In the genomic region with DNA sequence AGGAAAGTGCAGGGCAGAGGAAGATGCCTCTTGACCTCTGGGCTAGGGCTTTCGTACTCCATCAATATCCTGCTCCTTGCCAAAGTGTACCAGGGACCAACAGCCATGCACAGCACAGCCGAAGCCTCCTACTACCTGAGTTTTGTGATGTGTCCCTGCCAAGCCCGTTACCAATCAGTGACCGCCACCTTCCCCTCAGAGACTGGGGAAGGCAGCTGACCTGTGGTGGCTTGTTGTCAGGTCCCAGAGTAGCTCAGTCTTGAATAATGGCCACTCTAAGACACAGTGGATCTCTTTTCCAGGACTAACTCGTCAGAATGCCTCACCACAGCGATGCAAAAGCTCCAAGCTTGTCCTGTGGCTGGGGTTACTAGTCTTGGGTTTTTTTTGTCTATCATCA, we compare ENCODE assay signal across 26 mouse cellular contexts. TPM values are rescaled to one million over a fixed set of nuclear protein-coding genes. Genes with fewer than 3 reads are reported as not detected.
"Had no signal": no experiment of that assay in that cellular context is flagged by ENCODE, and none has a peak within 500 bp of the region (broad histone marks: within the 10 kb centered on the region; RNA-seq: fewer than 3 reads in every experiment).

No protein-coding gene starts in this region.

- H3K27me3 ChIP-seq: heart, embryonic 13.5 days; hindbrain, embryonic 12.5 days; intestine, embryonic 15.5 days; kidney, embryonic 15.5 days; limb, embryonic 12.5 days had no signal

- H3K4me2 ChIP-seq: heart, embryonic 11.5 days; heart, embryonic 13.5 days; heart, embryonic 15.5 days; hindbrain, embryonic 12.5 days; hindbrain, embryonic 14.5 days; intestine, embryonic 15.5 days; kidney, embryonic 15.5 days; limb, embryonic 12.5 days; liver, embryonic 11.5 days had no signal

- H3K9me3 ChIP-seq: heart, embryonic 13.5 days; heart, embryonic 15.5 days; hindbrain, embryonic 10.5 days; hindbrain, embryonic 12.5 days; intestine, embryonic 15.5 days; kidney, embryonic 15.5 days; limb, embryonic 10.5 days; limb, embryonic 12.5 days had no signal

- ATAC-seq: hindbrain, embryonic 16.5 days; inflammation-experienced regulatory T-cells, adult 6 months; intestine, embryonic 15.5 days; intestine, postnatal 0 days had no signal

- H3K36me3 ChIP-seq: heart, embryonic 13.5 days; heart, embryonic 15.5 days; hindbrain, embryonic 10.5 days; hindbrain, embryonic 12.5 days; intestine, embryonic 15.5 days; kidney, embryonic 15.5 days; limb, embryonic 10.5 days; limb, embryonic 12.5 days had no signal

- H3K9ac ChIP-seq: heart, embryonic 13.5 days; heart, embryonic 15.5 days; hindbrain, embryonic 12.5 days; hindbrain, embryonic 14.5 days; intestine, embryonic 15.5 days; kidney, embryonic 15.5 days; limb, embryonic 12.5 days; liver, embryonic 14.5 days had no signal

- DNase-seq: gastrocnemius, adult 2 months; gastrocnemius, postnatal 10 days; gastrocnemius, postnatal 25 days; heart, postnatal 4 days; kidney, adult 18-20 months; kidney, postnatal 14 days; kidney, postnatal 4 days had no signal

- H3K27ac ChIP-seq: gastrocnemius, adult 2 months; heart, embryonic 13.5 days; heart, embryonic 15.5 days; hindbrain, embryonic 10.5 days; hindbrain, embryonic 12.5 days; hindbrain, embryonic 14.5 days; intestine, embryonic 15.5 days; kidney, embryonic 15.5 days; kidney, postnatal 0 days; layer of hippocampus, adult 2 months; left cerebral cortex, adult 2 months; limb, embryonic 10.5 days; limb, embryonic 12.5 days; liver, embryonic 14.5 days had no signal

- H3K4me3 ChIP-seq: gastrocnemius, adult 2 months; heart, embryonic 13.5 days; heart, embryonic 15.5 days; hindbrain, embryonic 10.5 days; hindbrain, embryonic 12.5 days; intestine, embryonic 15.5 days; kidney, embryonic 15.5 days; layer of hippocampus, adult 2 months; left cerebral cortex, adult 2 months; limb, embryonic 10.5 days; limb, embryonic 12.5 days had no signal

- H3K4me1 ChIP-seq: heart, embryonic 15.5 days; hindbrain, embryonic 10.5 days; hindbrain, embryonic 12.5 days; intestine, embryonic 15.5 days; kidney, embryonic 15.5 days; limb, embryonic 10.5 days; limb, embryonic 12.5 days had no signal

RNA-seq across cellular contexts. Expression of gene Mturn, which starts 45.4 kb away (rescaled TPM):
- total RNA-seq: granulocyte monocyte progenitor cell, adult 5-6 weeks had no signal
